Mouse (Mus musculus): Measurements from ENCODE around the gene Zfyve16. TPM values are rescaled to one million over a fixed set of nuclear protein-coding genes. Genes with fewer than 3 reads are reported as not detected.

The Zfyve16 gene
- polyA plus RNA-seq, 1 experiment from 2014 or later: 8.7 TPM

DNA sequence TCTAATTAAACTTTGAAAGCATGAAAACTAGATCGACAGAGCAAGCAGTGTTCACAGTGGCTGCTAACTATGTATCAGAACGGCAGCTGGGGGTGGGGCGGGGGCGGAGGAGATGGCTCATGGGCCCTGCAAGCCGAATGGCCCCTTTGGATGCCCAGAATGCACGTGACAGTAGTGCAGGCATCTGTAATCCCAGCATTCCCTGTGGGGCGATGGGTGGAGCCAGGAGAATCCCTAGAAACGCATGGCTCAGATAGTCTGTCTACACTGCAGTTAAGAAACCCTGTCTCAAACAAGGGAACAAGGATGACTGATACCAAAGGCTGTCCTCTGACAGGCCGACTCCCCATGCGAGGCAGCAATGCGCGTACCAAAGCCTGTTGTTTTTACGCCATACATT is 90.4 kb downstream of the Zfyve16 start:
- ATAC-seq (ENCODE audit: low read depth): no peak
- no peaks in the 10 kb centered on the region for H3K27me3 ChIP-seq
- H3K36me3 ChIP-seq: peaks cover 14% of the 10 kb centered on the region
- H3K27ac ChIP-seq (replicated peaks): no peak overlapping the region
- no peak overlapping the region for H3K9ac ChIP-seq
- H3K4me2 ChIP-seq: no peak overlapping the region
- H3K4me3 ChIP-seq: no peak overlapping the region
- WGBS: 80% methylated on average over 13 of the region's 13 CpGs
- no peaks in the 10 kb centered on the region for H3K4me1 ChIP-seq (replicated peaks)
- no peaks in the 10 kb centered on the region for H3K9me3 ChIP-seq

DNA sequence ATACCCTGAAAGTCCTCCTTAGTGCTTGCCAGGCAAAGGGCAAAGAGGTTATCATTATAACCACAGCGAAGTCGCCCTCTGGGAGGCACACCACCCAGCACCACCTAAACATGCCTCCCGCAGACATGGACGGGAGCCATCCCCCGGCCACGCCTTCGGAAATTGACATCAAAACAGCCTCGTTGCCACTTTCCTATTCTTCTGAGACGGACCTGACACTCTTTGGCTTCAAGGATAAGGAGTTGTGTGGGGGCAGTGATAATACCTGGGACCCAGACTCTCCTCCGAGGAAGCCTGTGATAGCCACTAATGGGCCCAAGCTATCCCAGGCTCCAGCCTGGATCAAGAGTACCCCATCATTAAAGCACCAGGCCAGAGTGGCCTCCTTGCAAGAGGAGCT is 92.0 kb downstream of the Zfyve16 start:
- Histone ChIP-seq H3K9ac (no peak overlapping the region), H3K4me1 (replicated peaks) (no peaks in the 10 kb centered on the region), H3K36me3 (peaks cover 14% of the 10 kb centered on the region), H3K4me3 (no peak overlapping the region), H3K27ac (replicated peaks) (no peak overlapping the region), H3K4me2 (no peak overlapping the region), H3K27me3 (no peaks in the 10 kb centered on the region), H3K9me3 (no peaks in the 10 kb centered on the region)
- ATAC-seq (ENCODE audit: low read depth): no peak
- WGBS: 93% methylated on average over 10 of the region's 10 CpGs

Other genes with a start within 250 kb of the Zfyve16 start
- gene Gm20379, start 224.9 kb downstream of the Zfyve16 start, polyA plus RNA-seq (2015; fragmentation: Nextera tagmentation; extraction: Ambion mirVana): 0.70 and 1.2 TPM in 2 replicates
- gene Dhfr, start 176.1 kb downstream of the Zfyve16 start, polyA plus RNA-seq (2015; fragmentation: Nextera tagmentation; extraction: Ambion mirVana): 4.8 and 5.8 TPM in 2 replicates
- gene Msh3, start 175.9 kb downstream of the Zfyve16 start, polyA plus RNA-seq (2015; fragmentation: Nextera tagmentation; extraction: Ambion mirVana): 23.1 and 26.1 TPM in 2 replicates
- 1.8 and 1.9 TPM in 2 replicates for gene Ankrd34b, start 105.0 kb downstream of the Zfyve16 start, polyA plus RNA-seq (2015; fragmentation: Nextera tagmentation; extraction: Ambion mirVana)
- 0.17 and 0.26 TPM in 2 replicates for gene Fam151b, start 46.9 kb downstream of the Zfyve16 start, polyA plus RNA-seq (2015; fragmentation: Nextera tagmentation; extraction: Ambion mirVana)
- gene Spz1, start 45.3 kb upstream of the Zfyve16 start, polyA plus RNA-seq (2015; fragmentation: Nextera tagmentation; extraction: Ambion mirVana): not detected in 2 replicates
- 19.9 and 20.8 TPM in 2 replicates for gene Serinc5, start 80.2 kb upstream of the Zfyve16 start, polyA plus RNA-seq (2015; fragmentation: Nextera tagmentation; extraction: Ambion mirVana)

Measured in neural tube, embryonic 13.5 days (tissue).